Mouse (Mus musculus): ENCODE measurements at regions not wholly inside any gene's neighbourhood (a gene's known extent, or its start where the extent isn't known, plus 50 kb on each side); places are given as distances from the start of the nearest gene placed in this dataset.

DNA sequence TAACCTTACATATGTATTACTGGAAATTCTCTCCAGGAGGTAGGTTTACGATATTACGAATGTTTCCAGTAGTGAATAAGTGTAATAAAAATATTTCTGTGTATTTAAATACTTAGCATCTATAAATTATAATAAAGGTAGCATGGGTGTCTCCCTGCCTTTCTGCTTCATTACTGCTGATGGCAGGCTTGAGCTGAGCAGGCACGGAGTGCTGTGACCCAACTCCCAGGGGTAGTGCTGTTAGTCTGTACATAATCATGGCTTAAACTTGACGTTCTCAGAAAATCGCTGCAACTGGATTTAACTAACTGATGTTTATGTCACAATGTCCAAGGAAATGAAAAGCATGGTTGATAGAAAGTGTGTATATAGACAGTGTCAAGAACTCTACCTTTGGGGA, 727.8 kb upstream of the Frg1 start:
- no peak for DNase-seq (ENCODE audit: low read depth)

DNA sequence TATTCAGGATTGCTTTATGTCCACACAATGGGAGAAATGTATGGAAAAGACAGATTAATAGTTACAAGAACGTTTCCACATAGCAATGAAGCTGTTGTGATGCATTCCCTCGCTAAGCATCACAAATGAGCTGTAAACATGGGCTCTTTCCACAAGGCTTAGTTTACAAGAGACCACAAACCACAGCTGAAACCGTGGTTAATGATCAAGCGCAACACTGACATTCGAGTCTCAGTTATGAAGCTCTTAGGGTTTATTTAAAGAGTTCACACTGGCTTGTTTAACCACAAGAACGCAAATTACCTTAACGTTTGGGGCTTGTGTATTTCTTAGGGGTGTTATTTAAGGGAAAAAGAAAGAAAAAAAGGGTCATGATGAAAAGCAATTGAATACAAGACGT, 727.3 kb upstream of the Frg1 start:
- no peak for DNase-seq (ENCODE audit: low read depth)

DNA sequence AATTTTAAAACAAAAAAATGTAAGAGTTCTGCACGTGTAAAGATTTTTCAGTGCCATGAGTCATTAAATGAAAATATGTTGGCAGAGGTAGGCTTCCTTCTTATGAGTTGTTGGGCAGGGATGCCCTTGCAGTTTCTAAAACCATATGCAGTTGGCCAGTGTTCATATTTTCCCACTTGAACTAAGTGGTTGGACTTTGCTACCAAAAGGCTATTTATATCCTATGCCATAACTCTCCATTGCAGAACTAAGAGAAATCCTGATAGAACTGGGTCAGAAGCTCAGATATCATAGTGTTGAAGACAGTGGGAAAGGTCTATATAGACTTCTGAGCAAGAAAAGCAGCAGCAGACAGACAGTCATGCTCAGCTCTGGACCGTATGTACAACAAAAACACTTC, 690.7 kb upstream of the Frg1 start:
- no peak for DNase-seq (ENCODE audit: low read depth)

DNA sequence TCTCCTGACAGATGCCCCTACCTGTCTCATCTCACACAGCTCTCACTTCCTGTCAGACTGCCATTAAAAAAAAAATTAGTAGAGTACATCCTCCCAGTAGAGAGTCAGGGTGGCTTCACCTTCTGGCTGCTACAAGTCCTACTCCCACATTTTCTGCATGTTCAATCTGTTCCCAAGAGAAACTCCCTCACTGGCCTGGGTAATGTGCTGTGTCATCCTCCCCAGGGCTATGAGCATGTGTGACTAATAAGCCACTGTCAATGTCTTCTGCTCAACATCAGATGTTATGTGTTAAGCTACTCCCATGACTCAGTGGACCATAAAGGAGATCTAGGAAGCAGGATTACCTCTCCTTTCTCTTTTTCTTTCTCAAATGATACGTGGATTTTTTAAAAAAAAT, 652.4 kb upstream of the Frg1 start:
- DNase-seq (ENCODE audit: low read depth) = no peak

DNA sequence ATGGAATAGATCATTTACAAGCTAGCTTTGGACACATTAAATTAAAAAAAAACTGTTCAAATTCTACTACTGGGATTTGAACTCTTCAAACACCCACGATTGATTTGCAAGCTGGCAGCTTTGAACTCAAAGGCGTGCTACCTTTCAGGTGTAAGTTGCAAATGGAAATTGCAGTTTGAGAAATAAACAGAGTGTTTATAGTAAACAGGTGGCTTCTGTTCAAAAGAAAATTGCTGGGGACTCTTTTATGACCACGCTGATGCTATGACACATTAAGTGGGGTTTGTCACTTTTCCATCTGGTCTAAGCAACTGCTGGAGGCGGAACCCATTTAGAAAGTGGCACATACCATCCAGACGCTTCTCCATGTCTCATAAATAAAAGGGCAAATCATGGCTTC, 626.7 kb upstream of the Frg1 start:
- no peak for DNase-seq (ENCODE audit: low read depth)

DNA sequence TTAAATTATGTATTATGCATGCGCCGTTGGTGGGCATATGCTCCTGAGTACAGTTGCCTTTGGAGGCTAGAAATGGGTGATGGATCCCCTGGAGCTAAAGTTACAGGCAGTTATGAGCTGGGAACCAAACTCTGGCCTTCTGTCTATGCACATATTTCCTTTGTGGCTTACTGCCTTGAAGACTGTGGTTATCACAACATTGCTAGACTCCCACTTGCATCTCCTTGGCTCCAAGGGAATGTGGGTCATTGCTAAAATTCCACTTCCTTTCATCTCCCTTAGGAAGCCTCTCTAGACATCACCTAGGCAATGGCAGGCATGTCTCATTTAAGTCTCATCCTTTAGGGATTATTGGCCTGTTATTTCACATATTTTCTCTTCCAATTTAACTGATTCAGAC, 622.4 kb upstream of the Frg1 start:
- no peak for DNase-seq (ENCODE audit: low read depth)

DNA sequence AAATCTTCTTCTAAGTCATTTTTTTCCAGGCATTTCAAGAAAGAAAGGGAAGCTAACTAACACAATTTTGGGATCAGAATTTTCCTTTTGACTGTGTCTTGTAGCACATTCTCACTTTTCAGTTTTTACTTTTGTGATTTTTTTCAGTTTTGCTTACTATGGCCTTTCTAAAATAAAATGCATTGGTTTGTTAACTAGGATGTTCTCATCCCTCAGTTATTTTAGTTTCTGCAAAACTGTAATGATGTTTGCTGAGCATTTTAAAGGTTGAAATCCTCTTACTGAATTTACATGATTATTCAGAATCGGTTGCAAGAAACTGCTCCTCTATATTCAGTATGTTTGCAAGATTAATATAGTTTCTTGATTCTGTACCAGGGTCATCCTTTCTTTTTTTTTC, 610.1 kb upstream of the Frg1 start:
- DNase-seq (ENCODE audit: low read depth) = no peak

DNA sequence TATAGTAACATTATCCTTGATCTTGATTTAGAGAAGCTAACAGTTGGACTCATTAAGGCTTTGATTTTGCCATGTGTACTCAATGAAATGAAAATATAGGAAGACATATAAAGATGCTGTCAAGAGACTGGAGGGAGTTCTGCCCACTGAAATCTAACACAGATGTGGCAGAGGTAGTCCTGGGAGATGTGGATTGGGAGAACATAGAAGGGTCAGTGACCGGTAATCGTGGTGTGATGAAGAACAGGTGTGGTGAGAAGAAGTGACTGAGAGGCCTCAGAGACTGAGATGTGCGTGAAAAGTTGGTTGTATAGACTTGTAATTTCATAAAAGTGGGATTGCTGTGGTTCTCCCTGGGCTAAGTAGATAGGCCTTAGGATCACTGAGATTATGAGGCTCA, 600.9 kb upstream of the Frg1 start:
- no peak for DNase-seq (ENCODE audit: low read depth)

DNA sequence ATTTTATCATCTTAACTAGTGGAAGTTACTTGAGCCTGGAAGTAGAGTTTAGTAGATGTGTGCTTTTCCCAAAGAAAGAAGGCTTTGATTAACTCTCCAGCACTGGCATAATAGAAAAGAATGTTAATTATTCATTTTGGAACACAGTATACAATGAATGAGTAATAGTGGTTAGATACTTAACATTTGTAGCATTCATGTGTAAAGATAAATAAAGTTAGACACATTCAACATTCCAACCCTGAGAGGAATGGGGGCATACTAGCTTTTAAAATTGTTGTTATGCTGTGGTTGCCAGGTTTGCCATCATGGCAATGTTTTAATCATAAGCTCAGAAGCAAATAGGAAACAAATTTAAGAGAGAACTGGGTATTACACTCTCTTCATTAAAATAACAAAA, 586.3 kb upstream of the Frg1 start:
- no peak for DNase-seq (ENCODE audit: low read depth)

DNA sequence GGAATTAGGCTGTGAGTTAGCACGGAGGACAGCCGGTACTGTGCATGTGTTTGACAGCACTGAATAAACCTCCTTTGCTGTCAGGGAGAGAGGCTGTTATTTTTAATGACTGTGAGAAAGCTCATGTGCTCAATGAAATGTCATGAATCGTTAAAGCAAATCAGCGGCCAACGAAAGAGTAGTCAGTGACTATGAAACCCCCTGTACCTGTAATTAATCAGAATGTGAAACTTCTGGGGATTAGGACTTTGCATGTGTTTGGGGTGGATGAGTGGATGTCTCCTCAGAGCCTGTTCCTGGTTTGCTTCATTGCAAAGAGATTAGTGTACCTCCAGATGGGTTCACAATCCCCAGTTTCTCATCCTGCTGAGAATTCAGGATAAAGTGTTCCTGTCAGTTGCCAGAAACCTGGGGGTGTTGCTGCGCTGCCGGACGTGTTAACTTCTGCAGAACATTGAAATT, 572.2 kb upstream of the Frg1 start:
- no peak for DNase-seq (ENCODE audit: low read depth)

DNA sequence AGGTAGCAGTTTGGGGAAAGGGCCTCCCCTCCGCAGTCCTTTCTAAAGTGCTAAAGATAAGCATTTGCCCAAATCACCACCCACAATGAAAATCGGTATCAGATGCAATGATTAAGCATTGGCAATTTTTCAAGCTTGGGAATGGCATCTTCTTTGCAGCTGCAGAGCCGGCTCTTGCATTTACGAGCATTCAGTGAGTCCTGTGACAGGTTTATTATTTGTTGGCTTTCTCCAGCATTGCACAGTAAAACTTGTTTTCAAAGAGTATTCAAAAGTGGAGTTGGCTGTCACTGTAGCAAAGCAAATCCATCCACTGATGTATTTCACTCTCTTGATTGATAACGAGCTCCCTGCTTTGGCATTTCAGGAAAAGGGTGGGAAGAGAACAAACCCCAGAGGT, 571.3 kb upstream of the Frg1 start:
- no peak for DNase-seq (ENCODE audit: low read depth)

DNA sequence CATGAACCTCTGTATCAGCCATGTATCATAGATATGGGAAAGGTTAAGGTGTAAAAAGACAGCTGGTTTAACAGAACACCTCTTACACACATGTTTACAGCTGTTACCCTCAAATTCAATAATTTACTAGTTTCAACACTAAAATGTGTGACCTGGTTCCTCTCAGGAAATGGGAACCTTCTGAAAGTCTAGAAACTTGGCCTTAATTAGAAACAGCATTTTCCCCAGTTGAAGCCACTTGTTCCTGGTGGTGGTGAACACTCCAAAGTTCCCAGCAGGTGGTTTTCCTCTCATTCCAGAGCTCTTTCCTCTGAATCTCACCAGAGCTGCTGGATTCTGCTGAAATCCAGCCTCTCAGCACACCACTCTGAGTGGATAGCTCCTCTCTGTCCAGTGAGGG, 570.5 kb upstream of the Frg1 start:
- no peak for DNase-seq (ENCODE audit: low read depth)

DNA sequence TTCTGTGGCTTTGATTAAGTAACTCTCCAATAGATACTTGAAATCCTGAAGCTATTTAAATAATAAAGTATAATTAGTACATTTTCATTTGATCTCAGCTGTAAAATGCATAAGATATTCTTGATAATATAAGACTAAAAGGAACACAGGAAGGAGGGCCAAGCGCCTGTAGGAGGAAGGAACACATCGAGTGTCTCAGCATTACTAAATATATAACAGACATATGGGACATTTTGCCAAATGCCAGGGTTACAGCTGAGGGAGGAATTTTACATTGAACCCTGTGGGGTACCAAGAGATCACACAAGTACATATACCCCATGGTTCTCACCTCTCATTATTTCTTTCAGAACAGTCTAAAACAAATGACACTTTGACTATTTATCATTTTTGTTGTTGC, 555.5 kb upstream of the Frg1 start:
- no peak for DNase-seq (ENCODE audit: low read depth)

DNA sequence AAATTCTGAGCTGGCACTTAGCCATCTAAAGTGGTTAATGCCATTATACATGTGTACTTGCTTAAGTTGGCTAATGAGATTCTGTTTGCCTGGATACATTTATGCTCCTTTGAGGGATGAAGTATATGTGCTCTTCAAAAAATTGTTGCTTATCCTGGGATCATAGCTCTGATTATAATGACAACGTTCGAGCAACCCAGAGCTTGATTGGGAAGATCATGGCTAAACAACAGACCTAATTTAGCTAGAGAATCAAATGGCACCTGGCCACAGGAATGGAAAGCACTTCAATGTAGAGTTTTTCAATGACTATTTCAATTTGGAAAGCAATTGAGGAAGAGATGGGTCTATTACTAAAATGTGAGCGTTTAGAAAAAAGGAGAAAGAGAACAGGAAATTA, 553.7 kb upstream of the Frg1 start:
- no peak for DNase-seq (ENCODE audit: low read depth)

DNA sequence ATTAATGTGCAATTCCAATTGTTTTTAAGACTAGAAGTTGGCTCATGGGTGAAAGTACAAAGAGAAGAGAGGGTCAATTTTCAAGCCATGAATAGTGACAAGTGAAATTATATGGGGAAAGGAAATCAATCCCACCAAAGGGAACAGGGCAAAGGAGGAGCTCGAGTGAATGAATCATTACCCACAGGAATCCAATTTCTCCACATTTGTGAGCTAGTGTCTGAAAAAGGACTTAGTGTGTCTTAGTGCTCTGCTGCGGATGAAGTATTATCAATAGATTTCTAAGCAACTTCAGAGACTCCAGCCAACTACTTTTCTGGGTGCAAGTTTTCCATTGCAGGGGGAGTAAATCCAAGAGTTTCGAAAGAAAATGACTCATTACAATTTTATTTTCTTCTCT, 552.5 kb upstream of the Frg1 start:
- no peak for DNase-seq (ENCODE audit: low read depth)

DNA sequence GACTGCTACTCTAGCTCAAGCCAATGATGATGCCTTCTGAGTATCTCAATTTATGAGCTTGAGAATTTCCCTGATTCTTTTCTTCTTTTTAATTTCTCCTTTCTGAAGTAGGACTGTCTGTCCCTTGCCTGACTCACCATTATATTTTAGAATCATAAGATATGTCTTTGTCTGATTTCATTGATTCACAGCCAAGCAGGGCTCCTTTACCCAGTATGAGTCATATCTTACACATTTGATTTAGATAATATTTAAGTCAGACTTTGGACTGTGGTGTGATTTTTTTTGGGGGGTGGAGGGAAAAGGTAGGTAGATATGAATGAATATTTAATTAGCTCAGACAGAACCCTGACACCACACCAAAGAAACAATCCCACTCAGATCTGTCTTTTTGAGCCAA, 547.2 kb upstream of the Frg1 start:
- DNase-seq (ENCODE audit: low read depth) = no peak

DNA sequence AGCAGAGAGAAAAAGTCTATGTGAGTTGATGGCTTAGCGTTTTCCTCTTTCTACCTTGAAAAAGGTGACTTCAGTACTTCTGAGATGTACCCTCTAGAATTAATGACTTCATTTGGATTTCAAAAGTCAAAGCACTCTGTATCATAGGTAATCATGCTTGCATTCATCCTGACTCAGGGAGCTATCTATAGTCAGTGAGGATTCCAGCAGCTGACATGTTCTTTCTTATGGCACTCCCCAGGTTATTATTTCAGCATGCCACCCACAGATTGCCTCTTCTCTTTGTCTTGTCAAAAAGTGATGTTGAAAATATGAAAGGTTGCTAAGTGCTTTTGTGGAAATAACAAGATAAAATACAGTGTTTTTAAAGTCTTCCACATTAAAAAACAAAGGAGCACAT, 540.0 kb upstream of the Frg1 start:
- DNase-seq (ENCODE audit: low read depth) = no peak

DNA sequence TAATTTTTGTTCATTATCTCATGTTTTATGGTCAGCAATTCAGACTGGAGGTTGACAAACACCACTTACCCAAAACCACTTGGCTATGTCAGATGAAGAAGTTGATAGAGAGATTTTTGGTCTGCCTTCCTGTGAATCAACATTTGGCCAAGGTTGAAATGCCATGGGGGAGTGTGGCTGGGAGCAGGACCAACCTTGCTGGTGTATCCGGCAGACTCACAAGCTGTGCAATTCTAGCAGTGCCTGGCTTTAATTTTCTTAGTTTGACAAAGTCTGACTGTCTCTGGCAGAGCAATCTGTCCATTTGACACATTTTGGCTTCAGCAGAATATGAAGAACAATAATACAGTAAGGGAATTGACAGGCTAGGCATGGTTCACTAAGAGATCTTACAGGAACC, 533.9 kb upstream of the Frg1 start:
- DNase-seq (ENCODE audit: low read depth) = no peak

DNA sequence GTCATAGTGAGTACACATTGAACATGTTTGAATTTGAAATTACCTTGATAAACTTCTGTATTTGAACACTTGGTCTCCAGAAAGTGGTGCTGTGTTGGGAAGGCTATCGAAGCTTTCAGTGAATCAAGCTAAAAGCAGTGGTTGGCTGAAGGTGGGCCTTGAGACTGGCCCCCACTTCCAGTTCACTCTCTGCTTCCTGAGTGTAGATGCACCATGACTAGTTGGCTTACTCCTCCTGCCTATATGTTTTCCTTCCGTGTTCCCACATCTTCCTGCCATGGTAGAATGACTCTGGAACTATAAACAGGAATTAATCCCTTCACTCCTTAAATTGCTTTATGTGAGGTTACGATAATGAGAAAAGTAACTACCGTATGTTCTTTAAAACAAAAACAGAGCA, 522.4 kb upstream of the Frg1 start:
- DNase-seq (ENCODE audit: low read depth) = no peak

DNA sequence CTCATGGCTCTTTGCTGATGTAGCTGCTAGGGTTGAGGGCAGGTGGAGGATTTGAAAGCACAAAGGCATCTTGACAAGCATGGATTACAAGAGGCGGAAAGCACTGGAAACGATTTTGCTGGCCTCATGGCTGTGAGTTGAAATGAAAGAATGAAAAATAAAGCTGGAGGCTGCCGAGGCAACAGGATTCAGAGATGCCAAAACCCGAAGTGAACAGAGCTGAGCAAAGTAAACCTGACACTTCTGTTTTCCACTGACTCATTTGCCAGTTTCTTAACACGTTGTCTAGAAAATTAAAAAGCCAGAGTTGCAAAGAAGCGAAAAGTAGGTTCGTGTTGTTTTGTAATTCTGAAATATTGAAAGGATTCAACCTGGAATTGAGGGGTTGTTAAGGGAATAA, 504.2 kb upstream of the Frg1 start:
- no peak for DNase-seq (ENCODE audit: low read depth)

DNA sequence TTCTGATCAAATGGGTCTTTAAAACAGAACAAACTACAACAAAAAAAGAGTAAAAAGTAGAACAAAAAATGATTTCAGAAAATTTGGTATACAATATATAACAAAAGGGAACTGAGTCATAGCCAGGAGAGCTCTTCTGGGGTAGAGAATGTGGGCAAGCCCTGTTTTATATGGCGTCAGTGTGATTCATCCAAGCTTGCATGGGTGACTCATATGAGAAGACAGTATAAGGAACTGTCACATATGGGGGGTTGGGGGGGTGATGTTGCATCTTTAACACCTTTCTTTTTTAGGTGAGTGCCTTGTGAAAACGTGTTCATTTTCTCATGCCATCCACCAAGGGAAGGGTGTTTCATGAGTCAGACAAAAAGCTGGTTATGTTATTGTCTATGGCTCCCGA, 503.7 kb upstream of the Frg1 start:
- no peak for DNase-seq (ENCODE audit: low read depth)

DNA sequence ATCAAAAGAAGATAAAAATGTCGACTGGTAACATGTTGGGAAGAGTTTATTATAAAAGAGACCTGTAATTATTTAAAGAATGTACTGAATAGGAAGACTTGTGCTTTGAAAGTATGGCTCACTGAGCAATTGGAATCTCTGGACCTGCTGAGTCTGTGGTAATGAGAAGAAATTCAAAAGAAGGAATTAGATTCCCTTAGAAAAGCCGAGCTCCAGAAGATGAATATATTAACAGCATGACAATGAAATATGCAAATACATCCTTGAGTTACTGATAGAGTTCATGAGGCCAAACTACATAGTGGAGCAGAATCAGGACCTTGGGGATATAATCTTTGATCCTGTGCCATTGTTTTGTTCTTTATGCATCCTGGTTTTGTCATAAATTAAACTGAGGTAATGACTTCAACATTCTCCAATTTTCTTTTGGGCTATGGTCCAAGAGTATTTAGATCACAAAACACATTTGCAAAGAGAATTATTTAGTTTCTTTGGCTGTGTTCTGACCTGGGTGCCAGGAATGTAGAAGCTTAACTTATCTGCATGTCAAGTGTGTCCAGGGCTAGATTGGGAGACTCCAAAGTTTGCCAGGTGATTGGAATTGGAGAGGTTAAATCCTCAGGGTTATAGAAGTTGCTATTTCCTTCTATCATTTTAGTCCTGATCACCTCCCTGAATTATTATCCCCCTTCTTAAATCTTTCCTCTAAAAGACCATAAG, 461.3 kb upstream of the Frg1 start:
- DNase-seq (ENCODE audit: low read depth) = no peak

DNA sequence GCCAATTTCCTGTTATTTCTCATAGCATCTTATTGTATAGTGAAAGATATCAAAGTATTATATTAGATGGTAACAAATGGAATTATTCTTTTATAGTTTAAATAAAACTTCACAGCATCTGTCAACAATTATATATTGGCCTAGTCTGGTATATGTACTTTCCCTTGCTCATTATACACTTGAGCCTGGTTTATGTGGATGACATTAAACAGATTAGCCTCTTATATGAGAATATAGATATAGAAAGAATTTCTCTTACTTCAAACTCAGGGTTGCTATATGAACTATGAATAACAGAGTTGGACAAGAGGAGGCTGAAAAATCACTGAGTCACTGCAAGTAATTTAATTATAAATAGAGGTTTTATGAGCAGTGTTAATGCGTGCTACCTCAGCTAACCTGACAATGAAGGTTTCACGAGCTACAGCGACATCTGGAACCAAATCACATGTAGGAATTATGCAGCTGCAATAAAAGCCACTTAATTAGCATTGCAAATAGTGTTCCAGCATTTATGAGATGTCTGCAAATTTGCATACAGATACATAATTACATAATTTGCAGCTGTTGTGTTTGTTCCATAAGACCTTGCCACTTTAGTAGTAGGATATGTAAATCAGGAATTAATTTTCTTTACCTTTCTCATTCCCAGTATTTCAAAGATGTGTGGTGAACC, 452.9 kb upstream of the Frg1 start:
- no peak for DNase-seq (ENCODE audit: low read depth)

DNA sequence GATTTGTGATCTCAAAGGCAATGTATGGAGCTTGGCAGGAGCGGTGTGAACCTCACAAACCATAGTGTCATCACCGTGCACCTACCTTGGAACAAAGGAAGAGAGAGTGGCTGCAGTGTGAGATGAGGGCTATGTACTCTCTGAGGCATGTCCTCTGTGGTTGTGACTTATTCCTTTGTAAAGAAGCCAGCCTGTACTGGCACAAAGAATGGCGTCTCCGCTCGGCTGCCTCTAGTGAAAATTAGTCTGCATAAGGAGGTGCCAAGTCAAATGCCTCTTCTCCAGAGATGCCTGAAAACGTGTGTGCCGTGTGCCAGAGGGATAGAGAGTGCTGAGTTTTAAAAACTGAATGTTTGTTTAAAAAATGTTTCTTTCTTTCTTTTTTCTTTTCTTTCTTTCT, 444.0 kb upstream of the Frg1 start:
- DNase-seq (ENCODE audit: low read depth) = no peak

Measured in gonadal fat pad, adult 2 months (tissue).